Mouse (Mus musculus): ENCODE measurements around the gene Nol7. TPM values are rescaled to one million over a fixed set of nuclear protein-coding genes. Genes with fewer than 3 reads are reported as not detected.

The Nol7 gene
- polyA plus RNA-seq, 1 experiment from 2014 or later = 119 TPM

DNA sequence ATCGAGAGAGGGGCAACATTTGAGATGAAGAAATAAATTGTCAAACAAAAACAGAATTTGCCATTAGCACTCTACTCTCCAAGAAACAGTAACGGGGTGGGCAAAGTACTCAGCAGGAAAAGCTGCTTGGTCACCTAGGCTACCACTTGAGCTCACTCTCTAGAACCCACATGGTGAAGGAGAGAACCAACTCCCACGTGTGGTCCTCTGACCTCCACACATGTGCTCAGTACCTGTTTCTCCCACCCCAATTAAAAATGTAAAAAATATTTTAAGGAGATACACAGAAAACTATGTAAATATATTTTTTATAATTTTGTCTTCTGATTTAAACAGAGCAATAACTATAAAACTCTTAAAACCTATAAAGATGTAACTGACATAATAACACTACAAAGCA, 49.5 kb downstream of the Nol7 start:
- Histone ChIP-seq H3K9me3 (ENCODE audit: control insufficient read depth, low read length) (no peaks in the 10 kb centered on the region), H3K4me1 (replicated peaks; ENCODE audit: control insufficient read depth, insufficient read depth) (no peaks in the 10 kb centered on the region), H3K27me3 (ENCODE audit: control insufficient read depth, insufficient read depth, low read length) (no peaks in the 10 kb centered on the region), H3K4me3 (ENCODE audit: low read depth, low read length) (no peak overlapping the region), H3K36me3 (ENCODE audit: control insufficient read depth, insufficient read depth, low read length) (no peaks in the 10 kb centered on the region), H3K4me2 (replicated peaks; ENCODE audit: low read depth) (no peak overlapping the region), H3K27ac (replicated peaks) (no peak overlapping the region), H3K9ac (ENCODE audit: low read length) (no peak overlapping the region)
- ATAC-seq (ENCODE audit: low FRiP score, low TSS enrichment) (no peak), DNase-seq (ENCODE audit: low spot score) (no peak)
- 80% methylated on average over 3 of the region's 3 CpGs for WGBS
- no peak for TF ChIP-seq EP300 (optimal IDR thresholded peaks at IDR 0.05)
- TF ChIP-seq CTCF (IDR thresholded peaks at IDR 0.05; ENCODE audit: low read depth) = no peak

DNA sequence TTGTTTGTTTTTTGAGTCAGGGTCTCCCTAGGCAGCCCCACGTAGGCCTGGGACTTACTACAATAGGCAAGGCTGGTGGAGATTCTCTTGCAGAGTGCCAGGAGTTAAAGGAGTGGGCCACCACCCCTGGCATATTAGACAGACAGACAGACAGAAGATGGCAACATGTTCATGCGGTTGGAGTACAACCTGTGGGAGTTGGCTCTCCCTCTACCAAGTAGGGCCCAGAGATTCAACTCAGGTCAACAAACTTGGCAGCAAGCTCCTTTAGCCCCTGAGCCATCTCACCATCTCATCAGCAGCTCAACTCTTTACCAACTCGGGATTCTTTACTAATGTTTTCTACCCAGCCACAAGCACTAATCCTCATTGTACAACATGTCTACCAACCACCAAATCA, 52.5 kb downstream of the Nol7 start:
- DNase-seq (ENCODE audit: low spot score) = no peak
- Histone ChIP-seq H3K36me3 (ENCODE audit: control insufficient read depth, insufficient read depth, low read length) (no peaks in the 10 kb centered on the region), H3K9ac (ENCODE audit: low read length) (no peak overlapping the region), H3K27me3 (ENCODE audit: control insufficient read depth, insufficient read depth, low read length) (no peaks in the 10 kb centered on the region), H3K4me3 (ENCODE audit: low read depth, low read length) (no peak overlapping the region), H3K4me1 (replicated peaks; ENCODE audit: control insufficient read depth, insufficient read depth) (no peaks in the 10 kb centered on the region), H3K9me3 (ENCODE audit: control insufficient read depth, low read length) (no peaks in the 10 kb centered on the region), H3K4me2 (replicated peaks; ENCODE audit: low read depth) (no peak overlapping the region), H3K27ac (replicated peaks) (no peak overlapping the region)
- ATAC-seq (ENCODE audit: low FRiP score, low TSS enrichment) = no peak
- TF ChIP-seq CTCF (IDR thresholded peaks at IDR 0.05; ENCODE audit: low read depth) (no peak), EP300 (optimal IDR thresholded peaks at IDR 0.05) (no peak)
- 74% methylated on average over 3 of the region's 3 CpGs for WGBS

DNA sequence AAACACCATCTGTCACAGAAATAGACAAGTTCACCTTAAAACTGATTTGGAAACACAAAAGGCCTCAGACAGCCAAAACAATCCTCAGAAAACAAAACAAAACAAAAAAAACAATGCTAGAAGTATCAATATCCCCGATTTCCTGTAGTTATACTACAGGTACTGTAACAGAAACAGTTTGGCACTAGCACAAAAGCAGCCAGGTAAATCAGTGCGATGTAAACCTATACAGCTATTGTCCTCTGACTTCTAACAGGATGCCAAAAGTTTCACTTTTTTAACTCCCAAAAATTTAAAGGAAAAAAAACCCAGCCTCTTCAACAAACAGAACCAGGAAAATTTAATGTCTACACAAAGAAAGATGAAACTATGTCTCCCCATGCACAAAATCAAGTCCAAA, 54.0 kb downstream of the Nol7 start:
- H3K4me1 ChIP-seq (replicated peaks; ENCODE audit: control insufficient read depth, insufficient read depth) = no peaks in the 10 kb centered on the region
- H3K27me3 ChIP-seq (ENCODE audit: control insufficient read depth, insufficient read depth, low read length) = no peaks in the 10 kb centered on the region
- no peak overlapping the region for H3K4me2 ChIP-seq (replicated peaks; ENCODE audit: low read depth)
- no peak for ATAC-seq (ENCODE audit: low FRiP score, low TSS enrichment)
- 75% methylated on average over 2 of the region's 2 CpGs for WGBS
- TF ChIP-seq CTCF (IDR thresholded peaks at IDR 0.05; ENCODE audit: low read depth) (no peak), EP300 (optimal IDR thresholded peaks at IDR 0.05) (no peak)
- H3K4me3 ChIP-seq (ENCODE audit: low read depth, low read length) = no peak overlapping the region
- no peaks in the 10 kb centered on the region for H3K36me3 ChIP-seq (ENCODE audit: control insufficient read depth, insufficient read depth, low read length)
- no peak overlapping the region for H3K27ac ChIP-seq (replicated peaks)
- H3K9me3 ChIP-seq (ENCODE audit: control insufficient read depth, low read length) = no peaks in the 10 kb centered on the region
- no peak for DNase-seq (ENCODE audit: low spot score)
- H3K9ac ChIP-seq (ENCODE audit: low read length) = no peak overlapping the region

DNA sequence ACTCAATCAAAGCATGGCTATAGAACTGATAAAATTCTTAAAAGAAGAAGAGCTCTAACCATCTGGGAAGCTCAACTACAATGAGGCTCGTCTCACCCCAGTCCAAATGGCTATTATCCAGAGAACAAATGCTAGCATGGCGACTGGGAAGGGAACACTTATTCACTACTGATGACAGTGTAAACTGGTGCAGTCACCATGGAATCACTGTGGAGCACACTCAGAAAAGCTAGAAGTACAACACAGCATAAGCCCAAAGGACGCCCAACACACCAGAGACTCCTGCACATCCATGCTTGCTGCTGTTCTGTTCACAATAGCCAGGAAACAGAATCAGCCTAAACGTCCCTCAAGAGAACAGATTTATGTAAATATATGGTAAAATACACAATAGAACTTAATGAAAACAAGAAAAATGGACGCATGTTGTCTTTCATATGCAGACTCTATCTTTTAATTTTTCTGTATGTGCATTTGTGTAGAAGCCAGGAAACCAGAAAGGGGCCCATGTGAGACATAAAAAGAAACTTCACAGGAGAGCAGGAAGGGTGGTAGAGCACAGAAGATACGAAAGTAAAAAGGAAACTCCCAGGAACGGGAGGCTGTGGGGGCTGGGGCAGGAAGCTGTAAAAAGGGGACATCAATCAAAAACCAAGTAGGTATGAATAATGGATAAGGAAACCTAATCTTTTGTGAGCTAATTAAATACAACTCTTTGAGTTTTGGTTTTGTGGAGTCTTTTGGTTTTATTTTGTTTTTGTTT, 54.8 kb downstream of the Nol7 start:
- no peak overlapping the region for H3K27ac ChIP-seq (replicated peaks)
- TF ChIP-seq CTCF (IDR thresholded peaks at IDR 0.05; ENCODE audit: low read depth) (no peak), EP300 (optimal IDR thresholded peaks at IDR 0.05) (no peak)
- H3K4me1 ChIP-seq (replicated peaks; ENCODE audit: control insufficient read depth, insufficient read depth) = no peaks in the 10 kb centered on the region
- no peaks in the 10 kb centered on the region for H3K9me3 ChIP-seq (ENCODE audit: control insufficient read depth, low read length)
- DNase-seq (ENCODE audit: low spot score) (no peak), ATAC-seq (ENCODE audit: low FRiP score, low TSS enrichment) (no peak)
- no peak overlapping the region for H3K4me2 ChIP-seq (replicated peaks; ENCODE audit: low read depth)
- no peaks in the 10 kb centered on the region for H3K36me3 ChIP-seq (ENCODE audit: control insufficient read depth, insufficient read depth, low read length)
- H3K27me3 ChIP-seq (ENCODE audit: control insufficient read depth, insufficient read depth, low read length) = no peaks in the 10 kb centered on the region
- no peak overlapping the region for H3K9ac ChIP-seq (ENCODE audit: low read length)
- WGBS = 38% methylated on average over 7 of the region's 7 CpGs
- no peak overlapping the region for H3K4me3 ChIP-seq (ENCODE audit: low read depth, low read length)

DNA sequence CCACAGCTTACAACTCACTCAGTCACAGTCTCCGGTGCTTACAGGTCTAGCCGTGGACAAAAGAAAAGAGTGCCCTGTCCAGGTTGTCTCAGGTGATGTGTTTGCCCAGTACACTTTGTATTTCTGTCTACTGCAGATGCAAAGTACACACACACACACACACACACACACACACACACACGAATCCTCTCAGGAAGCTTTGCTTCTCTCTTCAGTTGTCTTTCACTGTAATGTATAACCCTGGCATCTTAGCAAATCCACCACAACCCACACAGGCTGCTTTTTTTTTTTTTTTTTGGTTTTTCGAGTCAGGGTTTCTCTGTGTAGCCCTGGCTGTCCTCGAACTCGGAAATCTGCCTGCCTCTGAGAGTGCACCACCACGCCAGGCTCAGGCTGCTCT, 56.2 kb downstream of the Nol7 start:
- Histone ChIP-seq H3K27ac (replicated peaks) (no peak overlapping the region), H3K27me3 (ENCODE audit: control insufficient read depth, insufficient read depth, low read length) (no peaks in the 10 kb centered on the region), H3K4me1 (replicated peaks; ENCODE audit: control insufficient read depth, insufficient read depth) (no peaks in the 10 kb centered on the region), H3K4me3 (ENCODE audit: low read depth, low read length) (no peak overlapping the region), H3K4me2 (replicated peaks; ENCODE audit: low read depth) (no peak overlapping the region), H3K36me3 (ENCODE audit: control insufficient read depth, insufficient read depth, low read length) (no peaks in the 10 kb centered on the region), H3K9ac (ENCODE audit: low read length) (no peak overlapping the region), H3K9me3 (ENCODE audit: control insufficient read depth, low read length) (no peaks in the 10 kb centered on the region)
- peak; percentile 56; the same call in 1 of the 2 replicates for ATAC-seq (ENCODE audit: low FRiP score, low TSS enrichment)
- TF ChIP-seq EP300 (optimal IDR thresholded peaks at IDR 0.05) (no peak), CTCF (IDR thresholded peaks at IDR 0.05; ENCODE audit: low read depth) (no peak)
- 51% methylated on average over 6 of the region's 7 CpGs for WGBS
- DNase-seq (ENCODE audit: low spot score) = peak; percentile 26

Other genes with a start within 250 kb of the Nol7 start
- 30.9 and 31.3 TPM in 2 replicates for gene Tbc1d7, start 226.9 kb upstream of the Nol7 start, polyA plus RNA-seq (2015; fragmentation: Nextera tagmentation; extraction: Ambion mirVana)
- 0.57 and 1.1 TPM in 2 replicates for gene Gfod1, start 94.2 kb upstream of the Nol7 start, polyA plus RNA-seq (2015; fragmentation: Nextera tagmentation; extraction: Ambion mirVana)
- gene Sirt5, start 32.9 kb upstream of the Nol7 start, polyA plus RNA-seq (2015; fragmentation: Nextera tagmentation; extraction: Ambion mirVana) = 12.5 and 13.6 TPM in 2 replicates
- gene Ranbp9, start 82.9 kb downstream of the Nol7 start, polyA plus RNA-seq (2015; fragmentation: Nextera tagmentation; extraction: Ambion mirVana) = 7.1 and 7.9 TPM in 2 replicates
- gene Mcur1, start 161.8 kb downstream of the Nol7 start, polyA plus RNA-seq (2015; fragmentation: Nextera tagmentation; extraction: Ambion mirVana) = 15.6 and 18.5 TPM in 2 replicates
- gene Rnf182, start 217.3 kb downstream of the Nol7 start, polyA plus RNA-seq (2015; fragmentation: Nextera tagmentation; extraction: Ambion mirVana) = 0.33 and 0.38 TPM in 2 replicates